Comparison of ENCODE assay signal across 7 mouse cellular contexts in genomic region chr5:122501101-122502076, GRCm38 (mm10). TPM values are rescaled to one million over a fixed set of nuclear protein-coding genes. Genes with fewer than 3 reads are reported as not detected.
DNase-seq lines count a peak whose midpoint lies in the region; ATAC-seq lines count a peak whose summit lies in the region.

No protein-coding gene starts in this region.

- DNase-seq in Muller cell, postnatal 12 days (ENCODE audit: inconsistent ontology term), result peak; percentile 70
- DNase-seq in c-Kit-positive CD71-positive TER-119-positive erythroid progenitor cells, embryonic 14.5 days (ENCODE audit: low spot score), result peak; percentile 48
- peak; percentile 36 to 42 for DNase-seq in left cerebral cortex, adult 8-10 months (ENCODE audit: low spot score in 2 of 2)
- DNase-seq in right cerebral cortex, postnatal 14 days, result peak; percentile 63

- H3K9ac ChIP-seq in forebrain, embryonic 13.5 days, result peak overlapping the region; percentile 99
- peak overlapping the region; percentile 99 for H3K9ac ChIP-seq in hindbrain, embryonic 12.5 days

- peak overlapping the region; percentile 72 for H3K4me2 ChIP-seq in forebrain, embryonic 13.5 days
- peak overlapping the region; percentile 72 for H3K4me2 ChIP-seq in hindbrain, embryonic 12.5 days (replicated peaks)

- peaks cover 45% of the 10 kb centered on the region for H3K4me1 ChIP-seq in forebrain, embryonic 13.5 days
- H3K4me1 ChIP-seq in hindbrain, embryonic 12.5 days, result peaks cover 41% of the 10 kb centered on the region

- no peaks in the 10 kb centered on the region for H3K27me3 ChIP-seq in forebrain, embryonic 13.5 days
- no peaks in the 10 kb centered on the region for H3K27me3 ChIP-seq in hindbrain, embryonic 12.5 days

- peaks cover 47% of the 10 kb centered on the region for H3K79me2 ChIP-seq in macrophage (ENCODE audit: inconsistent target)

- H3K9me3 ChIP-seq in forebrain, embryonic 13.5 days (replicated peaks), result no peaks in the 10 kb centered on the region
- H3K9me3 ChIP-seq in hindbrain, embryonic 12.5 days (replicated peaks), result no peaks in the 10 kb centered on the region

- peak overlapping the region; percentile 86 for H3K4me3 ChIP-seq in forebrain, embryonic 13.5 days
- H3K4me3 ChIP-seq in hindbrain, embryonic 12.5 days, result peak overlapping the region; percentile 74
- H3K4me3 ChIP-seq in macrophage (ENCODE audit: inconsistent target), result peak overlapping the region; percentile 58

- peak overlapping the region; percentile 99 for H3K27ac ChIP-seq in forebrain, embryonic 13.5 days
- peak overlapping the region; percentile 100 for H3K27ac ChIP-seq in hindbrain, embryonic 12.5 days
- peak overlapping the region; percentile 51 for H3K27ac ChIP-seq in macrophage

- peak; percentile 32 for ATAC-seq in forebrain, embryonic 13.5 days
- peak; percentile 55 for ATAC-seq in hindbrain, embryonic 12.5 days (ENCODE audit: low FRiP score)

- WGBS in forebrain, embryonic 13.5 days, result under 1% methylated on average over 80 of the region's 113 CpGs
- under 1% methylated on average over 112 of the region's 113 CpGs for WGBS in hindbrain, embryonic 12.5 days
- WGBS in macrophage (ENCODE audit: missing documents), result under 1% methylated on average over 60 of the region's 113 CpGs

- peaks cover 16% of the 10 kb centered on the region; the same call in 1 of the 2 replicates for H3K36me3 ChIP-seq in forebrain, embryonic 13.5 days (ENCODE audit: poor library complexity, severe bottlenecking)
- peaks cover 13% of the 10 kb centered on the region; the same call in 1 of the 2 replicates for H3K36me3 ChIP-seq in hindbrain, embryonic 12.5 days
- peaks cover 6% of the 10 kb centered on the region for H3K36me3 ChIP-seq in macrophage (ENCODE audit: inconsistent target)

RNA-seq across cellular contexts. Expression of gene Atp2a2, which starts 0.6 kb away (rescaled TPM):
- 32.2 and 34.2 TPM in 2 replicates for polyA plus RNA-seq in forebrain, embryonic 13.5 days (2015; fragmentation: Nextera tagmentation; extraction: Ambion mirVana)
- 69.6 and 70.9 TPM in 2 replicates for polyA plus RNA-seq in hindbrain, embryonic 12.5 days (2016; fragmentation: Nextera tagmentation; extraction: Ambion mirVana)
- total RNA-seq in left cerebral cortex, adult 8-10 months (2022), result 100 to 1,000 TPM; 616 to 703 (median 645) TPM
- 100 to 1,000 TPM in 19 of 26 experiments, 10 to 100 TPM in 7; 70.5 to 173 (median 117) TPM for total RNA-seq in macrophage (2018; cell fraction: chromatin; rRNA removed)
- total RNA-seq in macrophage (2018; cell fraction: cytosol; rRNA removed), result 100 to 1,000 TPM in 9 of 26 experiments, 10 to 100 TPM in 17; 57.6 to 135 (median 96.4) TPM
- 100 to 1,000 TPM; 102 to 289 (median 159) TPM for total RNA-seq in macrophage (2018; cell fraction: nucleus; rRNA removed)
- 72.1 to 135 TPM (median 74.7 TPM) in 3 replicates for polyA plus RNA-seq in macrophage (2018)

Comparison
In these comparisons a context has a peak if more than half of its experiments do, and no peak if none do; other contexts are left out.
1. Peak in every context shown above with its lines: DNase-seq, ATAC-seq, H3K4me3 ChIP-seq and H3K27ac ChIP-seq.